Mouse (Mus musculus) intestine, embryonic 14.5 days (tissue): ENCODE measurements around the gene Lgr4. TPM values are rescaled to one million over a fixed set of nuclear protein-coding genes. Genes with fewer than 3 reads are reported as not detected.

Experiments used
- ATAC-seq: fragments of 200-750 bp; cut with Nextera tagmentation; replicated peaks from 2 replicates; pipeline ENCODE4 v1.8.0; 2017; ENCODE audit warnings: low read depth, moderate number of reproducible peaks, moderate TSS enrichment, moderate library complexity; ENCODE audit not compliant: low FRiP score, low TSS enrichment
- DNase-seq: peaks from one replicate; pipeline ENCODE4 v3.0.0-alpha.2; 2018; ENCODE audit warnings: low spot score
- H3K27ac ChIP-seq: fragments of 300-500 bp; sonication (generic); 2 replicates; pipeline ENCODE4 v1.5.1; 2014; ENCODE audit warnings: low read depth, mild to moderate bottlenecking, control low read depth
- H3K27me3 ChIP-seq: fragments of 300-500 bp; sonication (generic); replicated peaks from 2 replicates; pipeline ENCODE4 v1.6.1; 2014; ENCODE audit warnings: low read length, control low read depth; ENCODE audit not compliant: control insufficient read depth, insufficient read depth
- H3K36me3 ChIP-seq: fragments of 300-500 bp; sonication (generic); 2 replicates; pipeline ENCODE4 v1.6.1; 2014; ENCODE audit warnings: low read length, control low read depth; ENCODE audit not compliant: control insufficient read depth, insufficient read depth
- H3K4me1 ChIP-seq: fragments of 300-500 bp; sonication (generic); replicated peaks from 2 replicates; pipeline ENCODE4 v1.6.1; 2014; ENCODE audit warnings: low read length, control low read depth, mixed read lengths; ENCODE audit not compliant: control insufficient read depth, insufficient read depth
- H3K4me2 ChIP-seq: fragments of 300-500 bp; sonication (generic); 2 replicates; pipeline ENCODE4 v1.6.1; 2014; ENCODE audit warnings: low read length
- H3K4me3 ChIP-seq: fragments of 300-500 bp; sonication (generic); 2 replicates; pipeline ENCODE4 v1.5.1; 2014; ENCODE audit warnings: low read depth, low read length, control low read depth, mixed read lengths
- H3K9ac ChIP-seq: fragments of 300-500 bp; sonication (generic); 2 replicates; pipeline ENCODE4 v1.6.1; 2014; ENCODE audit warnings: mild to moderate bottlenecking, low read length
- H3K9me3 ChIP-seq: fragments of 300-500 bp; sonication (generic); 2 replicates; pipeline ENCODE4 v1.6.1; 2016; ENCODE audit warnings: low read length, control low read depth; ENCODE audit not compliant: control insufficient read depth
- WGBS: fragments of 180-500 bp; shearing (Covaris S2); extraction: QIAGEN DNeasy Blood & Tissue Kit; methylation state at CpG from one replicate; pipeline ENCODE4 v1.1.7; 2014; 5-methylcytosine and 5-hydroxymethylcytosine counted together
- polyA plus RNA-seq: library from polyadenylated mRNA; unstranded; fragments of >200 nt; fragmentation: Nextera tagmentation; extraction: Ambion mirVana; gene quantifications from 2 replicates; pipeline ENCODE4 v1.2.1, GENCODE M21; 2014

Gene Lgr4
- polyA plus RNA-seq, 1 experiment from 2014 or later = 48.8 TPM

- Histone ChIP-seq H3K9me3 (no peaks in the 10 kb centered on the region), H3K27ac (no peak overlapping the region), H3K27me3 (no peaks in the 10 kb centered on the region), H3K9ac (no peak overlapping the region), H3K4me1 (peaks cover 11% of the 10 kb centered on the region), H3K4me3 (no peak overlapping the region), H3K36me3 (no peaks in the 10 kb centered on the region), H3K4me2 (no peak overlapping the region)
- DNase-seq (no peak), ATAC-seq (no peak)
Measured at GRCm38 (mm10) chr2:109949519-109949918, 32.1 kb downstream of the Lgr4 start.

DNA sequence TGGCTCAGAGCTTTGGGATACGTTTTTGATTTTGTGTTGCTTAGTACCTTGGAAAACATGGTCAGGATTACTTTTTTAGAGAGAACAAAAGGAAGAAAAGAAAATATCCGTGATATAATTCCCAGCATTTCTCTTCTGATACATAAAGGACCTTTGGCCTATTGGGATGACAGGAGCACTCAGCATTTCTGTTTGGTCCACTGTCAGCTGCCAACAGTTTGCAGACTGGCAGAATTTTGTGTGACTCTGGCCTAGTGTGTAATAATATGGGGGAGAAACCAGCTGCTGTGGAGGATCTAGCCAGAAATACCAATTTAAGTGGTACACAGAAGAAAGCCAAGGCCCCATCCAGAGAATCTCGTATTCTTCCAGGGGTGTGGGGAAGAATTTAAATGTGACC, 32.9 kb downstream of the Lgr4 start:
- peaks cover 19% of the 10 kb centered on the region for H3K4me1 ChIP-seq
- DNase-seq = no peak
- H3K9me3 ChIP-seq = no peaks in the 10 kb centered on the region
- H3K27ac ChIP-seq = no peak overlapping the region
- no peak overlapping the region for H3K4me2 ChIP-seq
- no peak for ATAC-seq
- no peaks in the 10 kb centered on the region for H3K36me3 ChIP-seq
- no peaks in the 10 kb centered on the region for H3K27me3 ChIP-seq
- H3K9ac ChIP-seq = no peak overlapping the region
- WGBS = 66% methylated on average over 3 of the region's 3 CpGs
- no peak overlapping the region for H3K4me3 ChIP-seq

DNA sequence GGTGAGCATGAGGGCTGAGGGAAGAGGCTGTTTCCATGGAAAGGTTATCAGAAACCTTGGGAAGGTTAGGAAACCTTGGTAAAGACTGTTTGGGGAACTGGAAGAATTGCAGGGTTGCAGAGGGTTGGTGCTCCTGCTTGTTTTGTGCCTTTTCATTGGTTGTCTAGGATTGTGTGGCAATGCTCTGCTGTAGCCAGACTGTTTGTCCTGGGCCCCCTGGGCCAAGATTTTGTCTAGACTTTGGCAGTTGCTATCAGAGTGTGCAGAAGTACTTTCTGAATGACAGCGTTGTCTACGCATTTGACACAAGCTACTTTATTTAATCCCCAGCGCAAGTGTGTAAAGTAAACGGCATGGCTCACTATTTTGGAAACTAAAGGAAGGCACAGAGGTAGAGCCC, 33.6 kb downstream of the Lgr4 start:
- 69% methylated on average over 4 of the region's 4 CpGs for WGBS
- no peak overlapping the region for H3K27ac ChIP-seq
- peaks cover 22% of the 10 kb centered on the region for H3K4me1 ChIP-seq
- no peaks in the 10 kb centered on the region for H3K36me3 ChIP-seq
- DNase-seq (no peak), ATAC-seq (no peak)
- no peak overlapping the region for H3K9ac ChIP-seq
- no peaks in the 10 kb centered on the region for H3K9me3 ChIP-seq
- no peak overlapping the region for H3K4me2 ChIP-seq
- no peak overlapping the region for H3K4me3 ChIP-seq
- H3K27me3 ChIP-seq = no peaks in the 10 kb centered on the region

GRCm38 (mm10) chr2:109953048-109953717, 35.7 kb downstream of the Lgr4 start:
- H3K27ac ChIP-seq = no peak overlapping the region
- no peak overlapping the region for H3K9ac ChIP-seq
- DNase-seq (no peak), ATAC-seq (no peak)
- no peaks in the 10 kb centered on the region for H3K36me3 ChIP-seq
- H3K9me3 ChIP-seq = no peaks in the 10 kb centered on the region
- no peak overlapping the region for H3K4me3 ChIP-seq
- no peaks in the 10 kb centered on the region for H3K27me3 ChIP-seq
- H3K4me1 ChIP-seq = peaks cover 24% of the 10 kb centered on the region
- H3K4me2 ChIP-seq = no peak overlapping the region
- WGBS = 77% methylated on average over 10 of the region's 10 CpGs

DNA sequence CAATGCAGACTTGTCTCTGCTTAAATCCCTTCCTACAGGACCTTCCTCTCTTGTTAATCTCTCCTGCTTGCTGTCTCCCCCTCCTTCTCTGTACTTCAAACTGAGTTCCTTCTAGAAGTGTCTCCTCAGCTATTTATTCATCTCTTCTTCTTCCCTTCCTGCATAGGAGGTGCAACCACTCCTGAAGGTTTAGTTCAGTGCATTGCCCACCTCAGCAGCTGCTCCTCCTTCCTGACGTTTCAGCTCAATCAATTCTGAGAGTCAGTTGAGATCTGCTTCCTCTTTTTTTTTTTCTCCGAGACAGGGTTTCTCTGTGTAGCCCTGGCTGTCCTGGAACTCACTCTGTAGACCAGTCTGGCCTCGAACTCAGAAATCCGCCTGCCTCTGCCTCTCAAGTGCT, 36.4 kb downstream of the Lgr4 start:
- Histone ChIP-seq H3K27ac (no peak overlapping the region), H3K27me3 (no peaks in the 10 kb centered on the region), H3K4me3 (no peak overlapping the region), H3K36me3 (no peaks in the 10 kb centered on the region), H3K9me3 (no peaks in the 10 kb centered on the region), H3K4me2 (no peak overlapping the region), H3K4me1 (peaks cover 27% of the 10 kb centered on the region), H3K9ac (no peak overlapping the region)
- DNase-seq (no peak), ATAC-seq (no peak)
- 61% methylated on average over 4 of the region's 4 CpGs for WGBS

DNA sequence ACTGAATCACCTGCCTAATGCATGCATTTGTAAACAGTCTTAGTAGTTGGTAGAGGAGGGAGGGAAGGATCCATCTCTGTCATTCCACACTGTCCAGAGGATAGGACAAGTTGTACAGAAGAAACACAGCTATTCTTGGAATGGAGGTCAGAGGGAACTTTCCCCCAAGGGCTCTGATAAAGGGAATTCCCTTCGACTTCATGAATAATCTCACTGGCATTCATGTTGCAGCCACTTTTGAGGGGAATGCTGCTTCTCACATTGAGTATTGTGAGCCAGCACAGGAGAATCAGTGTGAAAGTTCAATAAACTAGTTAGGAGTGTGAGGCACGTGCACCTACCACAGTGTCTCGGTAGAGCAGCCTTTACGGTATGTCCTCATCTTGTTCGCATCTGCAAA, 37.6 kb downstream of the Lgr4 start:
- WGBS = 57% methylated on average over 5 of the region's 5 CpGs
- ATAC-seq = no peak
- no peak for DNase-seq
- H3K27me3 ChIP-seq = no peaks in the 10 kb centered on the region
- H3K36me3 ChIP-seq = no peaks in the 10 kb centered on the region
- H3K9ac ChIP-seq = no peak overlapping the region
- H3K4me2 ChIP-seq = no peak overlapping the region
- no peak overlapping the region for H3K27ac ChIP-seq
- no peaks in the 10 kb centered on the region for H3K9me3 ChIP-seq
- peaks cover 38% of the 10 kb centered on the region for H3K4me1 ChIP-seq
- no peak overlapping the region for H3K4me3 ChIP-seq

- no peak for ATAC-seq
- Histone ChIP-seq H3K4me2 (no peak overlapping the region), H3K36me3 (no peaks in the 10 kb centered on the region), H3K27me3 (no peaks in the 10 kb centered on the region), H3K27ac (no peak overlapping the region), H3K4me3 (no peak overlapping the region), H3K9ac (no peak overlapping the region), H3K4me1 (peaks cover 41% of the 10 kb centered on the region), H3K9me3 (no peaks in the 10 kb centered on the region)
- DNase-seq = no peak
- 82% methylated on average over 5 of the region's 5 CpGs for WGBS
Measured at GRCm38 (mm10) chr2:109955910-109956309, 38.5 kb downstream of the Lgr4 start.

DNA sequence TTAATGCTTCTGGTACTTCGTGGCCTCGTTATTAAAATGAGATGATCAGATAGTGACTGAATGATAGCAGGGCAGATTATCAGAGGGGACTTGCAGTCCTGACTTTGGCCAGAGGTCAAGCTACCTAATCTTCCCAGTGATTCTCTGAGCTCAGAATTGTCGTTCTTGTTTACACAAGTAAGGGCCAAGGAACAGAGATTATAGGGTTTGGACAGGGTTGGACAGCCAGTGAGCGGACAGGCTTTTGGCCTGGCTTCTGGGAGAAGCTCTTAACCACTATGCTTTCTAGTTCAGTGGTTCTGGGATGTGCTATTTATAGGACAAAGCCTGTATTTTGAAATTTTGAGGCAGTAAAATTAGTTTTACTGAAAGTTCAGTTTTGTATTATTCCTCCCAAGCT, 39.3 kb downstream of the Lgr4 start:
- Histone ChIP-seq H3K4me3 (no peak overlapping the region), H3K4me2 (no peak overlapping the region), H3K9me3 (no peaks in the 10 kb centered on the region), H3K9ac (no peak overlapping the region), H3K4me1 (peaks cover 42% of the 10 kb centered on the region), H3K36me3 (no peaks in the 10 kb centered on the region), H3K27me3 (no peaks in the 10 kb centered on the region), H3K27ac (no peak overlapping the region)
- DNase-seq = no peak
- WGBS = 52% methylated on average over 4 of the region's 4 CpGs
- no peak for ATAC-seq

GRCm38 (mm10) chr2:109958692-109959406, 41.4 kb downstream of the Lgr4 start:
- Histone ChIP-seq H3K27ac (no peak overlapping the region), H3K9me3 (no peaks in the 10 kb centered on the region), H3K4me2 (no peak overlapping the region), H3K4me3 (no peak overlapping the region), H3K9ac (no peak overlapping the region), H3K36me3 (no peaks in the 10 kb centered on the region), H3K4me1 (peaks cover 32% of the 10 kb centered on the region), H3K27me3 (no peaks in the 10 kb centered on the region)
- DNase-seq (no peak), ATAC-seq (no peak; the same call in 1 of the 2 replicates)
- WGBS = 65% methylated on average over 4 of the region's 4 CpGs
